Mouse (Mus musculus): ENCODE measurements around the gene Armc5.

Gene Armc5

DNA sequence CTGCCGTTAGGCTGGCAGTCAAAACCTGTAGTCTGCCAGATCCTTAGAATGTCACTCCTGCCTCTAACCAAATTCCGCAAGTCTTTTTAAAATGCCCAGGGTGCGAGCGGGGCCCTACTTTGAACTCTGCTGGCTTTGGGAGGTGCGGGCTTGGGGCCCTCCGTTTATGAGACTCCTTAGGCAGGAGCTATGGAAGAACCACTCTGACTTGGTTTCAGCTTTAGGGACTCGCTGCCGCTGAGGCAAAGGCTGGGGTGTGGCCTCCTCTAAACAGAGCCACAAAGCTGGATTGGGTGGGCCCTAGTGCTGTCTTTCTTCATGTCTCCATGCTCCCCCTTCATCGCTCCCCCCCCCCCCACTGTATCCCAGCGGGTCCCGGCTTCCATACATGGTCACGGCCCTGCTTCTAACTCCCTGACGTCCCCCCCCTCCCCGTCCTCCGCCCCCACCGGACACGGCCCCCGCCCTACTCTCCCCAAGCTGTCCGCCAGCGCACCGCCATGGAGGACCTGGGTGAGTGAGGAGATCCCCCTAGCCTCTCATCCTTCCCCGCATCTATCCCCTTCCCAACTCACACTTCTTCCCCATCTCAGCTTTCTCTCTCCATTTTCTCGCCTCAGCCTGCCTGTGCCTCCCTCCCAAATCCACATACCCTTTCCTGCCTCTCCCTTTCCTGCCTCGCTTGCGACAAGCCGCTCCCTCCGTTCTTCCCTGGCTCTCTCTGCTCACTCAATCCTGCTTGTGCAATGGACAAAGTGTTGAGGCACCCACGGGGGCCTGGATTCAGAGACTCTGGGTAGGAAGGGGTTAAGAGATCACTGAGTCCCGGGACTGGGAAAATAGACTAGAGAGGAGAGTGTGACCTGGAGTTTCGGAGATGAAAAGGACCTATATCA, 9.6 kb downstream of the Armc5 start, which contains the start of gene Tgfb1i1:
TSS of gene Tgfb1i1 (plus strand) at position 317 of the 896 bp plus-strand sequence.
- DNase-seq = peak; percentile 60 to 63

DNA sequence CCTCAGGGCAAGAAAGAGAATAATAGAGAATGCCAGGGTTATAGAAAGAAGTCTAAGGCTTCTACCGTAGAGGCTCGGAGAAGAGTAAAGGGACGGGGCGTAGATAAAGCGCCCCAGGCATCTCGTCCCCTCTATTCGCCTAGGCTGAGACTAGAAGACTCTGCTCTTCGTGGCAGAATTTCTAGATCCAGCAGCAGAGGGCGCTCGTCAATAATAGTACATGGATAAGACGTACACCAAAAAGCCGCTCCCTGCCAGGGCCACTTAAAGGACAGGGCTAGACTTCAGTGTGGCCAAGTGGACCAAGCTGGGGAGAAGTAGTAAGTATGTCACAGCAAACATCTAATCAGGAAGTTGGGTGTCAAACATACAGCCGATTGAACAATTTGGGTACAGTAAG, 10.3 kb downstream of the Armc5 start:
- DNase-seq = peak; percentile 93 to 94

DNA sequence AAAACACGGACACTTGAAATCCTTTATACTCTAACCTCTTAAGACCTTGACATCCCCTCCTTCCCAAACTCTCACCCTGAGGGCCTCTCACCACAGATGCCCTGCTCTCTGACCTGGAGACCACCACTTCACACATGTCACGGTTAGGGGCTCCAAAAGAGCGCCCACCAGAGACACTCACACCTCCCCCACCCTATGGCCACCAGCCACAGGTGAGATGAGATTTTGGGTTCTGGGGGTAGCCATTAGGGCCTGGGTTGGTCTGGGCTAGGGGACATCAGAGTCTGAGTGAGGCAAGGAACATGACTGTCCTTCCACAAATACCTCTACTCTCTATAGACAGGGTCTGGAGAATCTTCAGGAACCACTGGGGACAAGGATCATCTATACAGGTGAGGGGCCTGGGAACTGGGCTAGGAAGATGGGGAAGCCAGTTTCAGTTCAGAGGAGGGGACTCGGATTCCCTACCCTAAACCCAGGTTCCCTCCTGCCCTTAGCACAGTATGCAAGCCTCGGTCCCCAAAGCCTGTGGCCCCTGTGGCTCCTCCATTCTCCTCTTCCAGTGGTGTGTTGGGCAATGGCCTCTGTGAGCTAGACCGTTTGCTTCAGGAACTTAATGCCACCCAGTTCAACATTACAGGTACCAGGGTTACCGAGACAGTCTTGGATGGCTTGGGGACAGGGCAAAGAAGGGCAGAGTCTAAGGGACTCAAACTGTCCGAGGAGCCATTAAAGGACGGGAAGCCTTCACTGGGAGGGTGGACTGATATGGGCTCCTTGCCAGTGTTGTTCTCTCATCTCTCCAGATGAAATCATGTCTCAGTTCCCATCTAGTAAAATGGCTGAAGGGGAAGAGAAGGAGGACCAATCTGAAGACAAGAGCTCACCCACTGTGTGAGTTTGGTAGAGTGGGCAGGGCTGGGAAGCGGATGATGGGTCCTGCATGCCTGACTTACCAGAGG, 11.2 kb downstream of the Armc5 start:
- no peak for DNase-seq

DNA sequence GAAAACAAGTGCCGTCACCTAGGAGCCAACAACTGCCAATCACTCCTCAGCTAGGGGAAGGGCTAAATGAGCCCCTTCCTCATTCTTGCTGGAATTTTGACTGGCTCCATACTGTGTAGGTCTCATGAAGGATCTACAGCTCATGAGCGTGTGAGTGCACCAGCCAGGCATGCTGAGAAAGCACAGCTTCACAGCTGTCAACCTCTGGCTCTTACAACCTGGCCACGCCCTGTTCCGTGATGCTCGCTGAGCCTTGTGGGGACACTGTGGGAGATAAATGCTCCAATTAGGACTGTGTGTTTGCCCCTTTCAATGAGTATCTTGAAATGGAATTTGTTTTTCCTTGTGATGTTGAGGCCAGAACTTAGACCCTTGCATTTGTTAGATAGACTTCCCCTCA, 12.9 kb downstream of the Armc5 start:
- DNase-seq = no peak

DNA sequence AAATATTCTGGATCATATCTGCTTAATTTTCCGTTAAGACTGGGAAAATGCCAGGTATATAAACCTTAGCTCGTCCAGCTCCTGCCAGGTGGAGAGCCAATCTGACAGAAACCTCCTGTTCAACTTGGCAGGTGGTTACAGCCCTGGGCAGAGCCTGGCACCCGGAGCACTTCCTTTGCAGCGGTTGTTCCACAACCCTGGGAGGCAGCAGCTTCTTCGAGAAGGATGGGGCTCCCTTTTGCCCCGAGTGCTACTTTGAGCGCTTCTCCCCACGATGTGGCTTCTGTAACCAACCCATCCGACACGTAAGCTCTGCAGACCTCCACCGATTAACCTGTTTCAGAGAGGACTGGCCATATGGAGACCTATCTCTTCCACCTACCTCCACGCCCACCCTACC, 14.8 kb downstream of the Armc5 start:
- peak; percentile 47 to 51 for DNase-seq

DNA sequence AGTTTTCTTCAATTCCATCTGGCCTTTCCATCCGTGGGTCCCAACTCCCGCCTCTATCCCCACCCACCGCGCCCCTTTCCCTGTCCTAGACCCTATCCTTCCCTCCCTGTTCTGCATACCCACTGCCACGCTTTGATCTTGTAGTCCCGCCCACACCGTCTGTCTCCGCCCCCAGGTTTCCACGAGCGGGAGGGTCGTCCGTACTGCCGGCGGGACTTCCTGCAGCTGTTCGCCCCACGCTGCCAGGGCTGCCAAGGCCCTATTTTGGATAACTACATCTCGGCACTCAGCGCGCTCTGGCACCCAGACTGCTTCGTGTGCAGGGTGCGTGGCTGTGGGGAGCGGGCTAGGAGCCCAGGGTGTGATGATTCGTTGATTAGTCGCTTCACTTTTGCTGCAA, 15.5 kb downstream of the Armc5 start:
- peak; percentile 51 to 64 for DNase-seq

DNA sequence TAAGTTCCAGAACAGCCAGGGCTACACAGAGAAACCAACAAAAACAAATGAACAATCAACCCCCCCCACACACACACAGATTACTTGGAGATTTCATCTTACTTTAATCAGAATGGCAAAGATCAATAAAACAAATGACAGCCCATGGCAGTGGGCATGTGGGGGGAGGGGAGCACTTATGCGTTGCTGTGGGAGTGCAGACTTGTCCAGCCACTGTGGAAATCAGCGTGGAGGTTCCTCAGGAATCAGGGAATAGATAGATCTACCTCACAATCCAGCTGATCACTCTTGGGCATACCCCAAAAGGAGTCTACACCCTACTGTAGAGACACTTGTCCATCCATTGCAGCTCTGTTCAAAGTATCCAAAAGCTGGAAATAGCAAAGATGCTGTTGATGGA, 17.8 kb downstream of the Armc5 start:
- DNase-seq = no peak

DNA sequence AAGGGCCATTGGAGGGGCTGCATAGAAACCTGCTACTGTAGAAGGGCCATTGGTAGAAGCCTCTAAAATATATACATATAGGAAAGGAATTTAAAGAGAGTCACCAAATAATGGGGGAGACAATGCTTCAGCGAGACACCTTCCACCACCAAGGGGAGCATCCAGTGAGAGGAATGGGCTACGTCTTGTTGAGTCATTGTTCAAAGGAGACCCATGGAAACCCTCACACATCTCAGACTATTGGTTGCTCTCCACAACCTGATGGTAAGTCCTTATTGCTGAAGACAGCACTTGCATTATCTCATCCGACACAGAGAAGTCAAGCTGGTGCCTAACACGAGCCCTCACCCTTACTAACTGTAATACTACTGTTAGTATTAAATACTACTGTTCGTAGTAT, 18.6 kb downstream of the Armc5 start:
- no peak for DNase-seq

DNA sequence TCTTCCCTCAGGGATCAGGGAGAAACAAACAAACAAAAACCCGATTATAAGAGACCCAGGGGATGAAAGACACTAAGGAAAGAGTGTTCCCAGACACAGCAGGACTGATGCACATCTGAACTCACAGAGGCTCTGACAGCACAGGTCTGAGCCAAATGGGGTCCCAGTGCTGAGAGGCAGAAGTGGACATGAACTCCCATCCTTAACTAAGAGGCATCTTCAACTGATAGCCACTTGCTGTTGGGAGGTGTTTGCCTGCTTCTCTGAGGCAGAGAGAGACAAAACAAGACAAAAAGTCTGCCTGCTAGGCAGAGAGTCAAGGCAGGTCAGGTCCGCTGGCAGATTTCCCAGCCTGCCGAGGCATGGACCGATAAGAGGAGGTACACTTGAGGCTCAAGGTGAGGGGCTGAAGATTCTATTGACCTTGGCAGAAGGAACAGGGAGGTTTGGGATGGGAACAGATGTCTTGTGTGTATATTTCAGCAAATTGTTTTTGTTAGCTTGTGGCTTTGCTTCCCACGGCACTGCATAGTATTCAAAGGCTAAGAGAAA, 19.7 kb downstream of the Armc5 start:
- peak in 1 of 2 experiments; percentile 34 for DNase-seq

DNA sequence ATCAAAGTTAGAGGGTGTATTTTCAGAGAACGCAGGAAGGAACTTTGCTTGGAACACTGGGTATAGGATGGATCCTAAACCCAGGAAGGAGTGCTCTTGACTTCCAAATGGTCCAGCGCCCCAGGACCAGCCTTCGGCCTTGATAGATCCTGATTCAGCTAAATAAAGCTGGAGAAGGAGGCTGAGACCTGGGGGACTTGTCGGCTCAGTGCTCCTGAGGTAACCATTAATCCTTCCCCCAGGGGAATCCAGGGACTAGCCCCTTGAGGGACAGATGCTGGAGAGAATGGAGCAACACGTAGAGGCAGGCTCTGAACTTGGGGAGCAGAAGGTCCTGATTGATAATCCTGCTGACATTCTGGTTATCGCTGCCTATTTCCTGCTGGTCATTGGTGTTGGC, 28.3 kb downstream of the Armc5 start, which contains the start of gene Slc5a2:
TSS of gene Slc5a2 (plus strand) at position 247 of the 400 bp plus-strand sequence.
- DNase-seq = no peak

DNA sequence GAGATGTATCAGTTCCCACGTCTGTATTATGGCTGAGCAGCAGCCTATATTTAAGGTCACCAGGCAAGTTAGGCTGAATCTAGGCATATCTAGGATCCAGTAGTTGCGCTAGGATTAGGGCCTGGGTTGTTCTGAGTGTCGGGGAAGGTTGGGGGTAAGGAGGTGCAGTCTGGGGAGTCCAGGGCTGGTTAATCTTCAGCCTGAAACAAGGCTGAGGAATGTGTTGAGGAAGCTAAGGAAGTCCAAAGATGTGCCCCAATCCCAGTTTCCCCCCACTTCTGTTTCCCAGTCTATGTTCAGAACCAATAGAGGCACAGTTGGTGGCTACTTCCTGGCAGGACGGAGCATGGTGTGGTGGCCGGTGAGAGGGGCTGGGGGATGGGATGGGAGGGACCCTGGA, 28.9 kb downstream of the Armc5 start:
- no peak for DNase-seq

DNA sequence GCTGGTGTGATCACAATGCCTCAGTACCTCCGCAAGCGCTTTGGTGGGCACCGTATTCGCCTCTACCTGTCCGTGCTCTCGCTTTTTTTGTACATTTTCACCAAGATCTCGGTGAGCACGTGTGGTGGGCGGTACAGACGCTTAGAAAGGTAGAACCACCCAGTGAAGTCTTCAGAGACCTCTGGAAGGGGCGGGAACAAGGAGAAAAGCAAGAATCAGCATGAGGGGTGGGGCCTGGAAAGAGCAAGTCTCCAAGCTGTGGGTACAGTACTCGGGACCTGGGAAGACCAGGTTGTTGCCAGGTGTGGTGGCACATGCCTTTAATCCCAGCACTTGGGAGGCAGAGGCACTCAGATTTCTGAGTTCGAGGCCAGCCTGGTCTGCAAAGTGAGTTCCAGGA, 30.2 kb downstream of the Armc5 start:
- DNase-seq = no peak

DNA sequence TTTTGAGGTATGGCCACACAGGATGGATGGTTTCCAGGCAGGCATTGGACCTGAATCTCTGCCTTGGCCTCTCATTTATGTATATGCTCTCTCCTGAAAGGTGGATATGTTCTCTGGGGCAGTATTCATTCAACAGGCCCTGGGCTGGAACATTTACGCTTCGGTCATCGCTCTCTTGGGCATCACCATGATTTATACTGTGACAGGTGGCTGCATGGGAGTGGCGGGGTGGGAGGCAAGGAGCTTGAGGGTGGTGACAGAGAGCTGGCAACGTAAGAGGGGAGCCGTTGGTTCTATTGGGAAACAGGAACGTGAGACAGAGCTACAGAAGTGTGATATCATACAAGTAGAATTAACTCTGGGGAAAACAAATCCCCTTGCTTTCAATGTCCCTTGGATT, 30.7 kb downstream of the Armc5 start:
- no peak for DNase-seq

DNA sequence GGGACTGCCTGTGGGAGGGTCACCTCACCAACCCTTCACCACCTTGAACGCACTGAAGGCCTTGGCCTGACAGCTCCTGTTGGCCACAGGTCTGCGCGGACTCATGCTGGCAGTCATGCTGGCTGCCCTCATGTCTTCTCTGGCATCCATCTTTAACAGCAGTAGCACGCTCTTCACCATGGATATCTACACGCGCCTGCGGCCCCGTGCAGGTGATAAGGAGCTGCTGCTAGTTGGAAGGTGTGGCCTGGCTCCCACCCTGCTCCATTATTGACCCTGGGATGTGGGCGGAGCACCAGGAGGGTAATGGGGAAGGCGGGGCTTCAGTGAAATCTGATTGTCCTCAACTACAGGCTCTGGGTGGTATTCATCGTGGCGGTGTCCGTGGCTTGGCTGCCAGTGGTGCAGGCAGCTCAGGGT, 33.3 kb downstream of the Armc5 start:
- peak; percentile 48 to 64 for DNase-seq

DNA sequence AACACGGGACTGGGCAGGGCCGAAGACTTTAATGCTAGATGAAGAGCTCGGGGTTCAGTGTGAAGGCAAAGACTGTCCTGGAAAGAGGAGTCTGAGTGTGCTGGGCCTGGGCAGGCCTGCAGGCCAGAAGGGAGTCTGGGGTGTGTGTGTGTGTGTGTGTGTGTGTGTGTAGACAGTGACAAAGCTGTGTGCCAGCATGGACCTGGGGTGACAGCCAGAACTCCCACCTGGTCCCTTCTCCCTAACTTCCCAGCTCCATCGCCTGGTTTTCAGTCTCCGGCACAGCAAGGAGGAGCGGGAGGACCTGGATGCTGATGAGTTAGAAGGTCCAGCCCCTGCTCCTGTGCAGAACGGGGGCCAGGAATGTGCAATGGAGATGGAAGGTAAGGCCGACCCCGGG, 34.4 kb downstream of the Armc5 start:
- DNase-seq = peak; percentile 55 to 58

DNA sequence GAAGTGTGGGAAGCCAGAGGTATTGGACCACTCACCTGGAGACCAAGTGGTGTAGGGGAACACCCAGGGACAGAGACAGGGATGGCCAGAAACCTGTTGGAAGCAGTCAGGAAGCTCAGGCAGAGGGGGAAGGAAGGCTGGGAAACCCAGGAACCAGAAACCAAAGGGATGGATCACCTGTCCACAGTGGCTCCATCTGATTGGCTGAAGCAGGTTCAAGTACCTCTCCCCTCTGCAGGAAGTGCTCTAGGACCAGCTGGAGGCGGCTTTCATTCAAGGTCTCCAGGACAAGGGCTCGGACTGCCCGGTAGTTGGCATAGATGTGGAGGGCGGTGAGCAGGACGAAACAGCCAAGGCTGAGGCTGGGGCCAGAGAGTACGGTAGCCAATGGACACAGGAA, 38.9 kb downstream of the Armc5 start:
- no peak for DNase-seq

DNA sequence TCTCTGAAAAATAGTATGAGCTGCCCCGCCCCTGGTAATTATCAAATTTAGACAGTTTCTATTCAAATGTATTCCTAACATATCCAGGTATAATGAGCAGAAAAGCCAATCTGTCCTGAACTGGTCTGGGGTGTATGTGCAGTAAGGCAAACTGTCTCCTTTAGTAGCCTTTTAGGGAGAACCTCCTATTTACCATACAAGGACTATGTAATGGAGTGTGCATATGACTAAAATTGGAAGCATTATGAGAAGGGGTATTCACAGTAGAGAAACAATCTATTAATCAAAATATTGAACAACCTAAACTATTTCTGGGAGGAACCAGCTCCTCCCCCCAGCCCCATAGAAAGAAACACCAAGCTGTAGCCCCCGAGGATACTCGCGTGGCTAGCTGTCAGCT, 42.6 kb downstream of the Armc5 start:
- DNase-seq = no peak

DNA sequence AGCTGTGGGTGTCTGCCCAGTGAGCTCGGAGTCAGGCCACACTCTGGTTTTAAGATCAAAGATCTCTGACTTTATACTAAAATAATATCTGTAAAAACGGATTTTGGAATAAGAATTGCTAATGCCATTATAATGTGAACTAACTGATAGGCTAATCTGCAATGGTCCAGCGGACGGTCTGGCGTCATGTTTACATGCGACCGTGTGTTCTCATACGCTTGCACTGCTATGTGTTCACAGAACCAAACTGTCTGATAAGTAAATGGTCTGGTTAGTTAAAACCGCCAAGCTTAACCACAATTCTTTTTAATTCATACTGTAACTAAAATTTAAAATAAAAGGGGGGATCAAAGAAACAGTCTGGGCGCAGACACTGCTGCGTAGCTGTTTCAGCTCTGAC, 44.6 kb downstream of the Armc5 start:
- DNase-seq = no peak

DNA sequence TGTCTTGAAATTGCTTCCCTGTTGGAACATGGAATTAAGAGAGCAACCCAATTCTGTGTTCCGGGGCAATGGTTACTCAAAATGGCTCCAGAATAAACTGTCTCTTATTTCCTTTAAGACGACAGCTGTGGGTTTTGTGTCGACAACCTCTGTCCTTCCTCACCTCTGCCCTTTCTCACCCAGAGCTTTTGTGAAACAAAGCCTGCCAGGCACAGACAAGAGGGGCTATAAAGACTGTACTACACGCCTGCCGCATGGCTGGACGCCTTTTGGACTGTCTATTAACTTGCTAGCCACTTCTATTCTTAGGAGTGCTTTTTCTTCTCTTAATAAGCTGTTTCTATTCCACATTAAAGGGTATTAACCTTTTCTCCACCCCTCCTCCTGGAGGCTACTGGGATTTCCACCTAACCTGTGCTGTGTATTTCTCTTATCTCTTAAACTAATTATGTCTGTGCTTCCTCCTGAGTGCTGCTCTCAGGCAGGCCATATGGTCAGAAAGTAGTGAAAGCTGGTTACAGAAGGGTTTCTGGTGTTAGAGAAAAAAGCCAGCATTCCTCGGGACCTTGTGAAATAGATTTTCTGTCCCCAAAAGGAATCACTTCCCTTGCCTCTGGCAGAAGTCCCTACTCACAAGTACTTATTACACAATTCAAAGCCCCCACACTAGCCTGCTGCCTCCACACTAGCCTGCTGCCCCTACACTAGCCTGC, 45.5 kb downstream of the Armc5 start:
- DNase-seq = no peak

DNA sequence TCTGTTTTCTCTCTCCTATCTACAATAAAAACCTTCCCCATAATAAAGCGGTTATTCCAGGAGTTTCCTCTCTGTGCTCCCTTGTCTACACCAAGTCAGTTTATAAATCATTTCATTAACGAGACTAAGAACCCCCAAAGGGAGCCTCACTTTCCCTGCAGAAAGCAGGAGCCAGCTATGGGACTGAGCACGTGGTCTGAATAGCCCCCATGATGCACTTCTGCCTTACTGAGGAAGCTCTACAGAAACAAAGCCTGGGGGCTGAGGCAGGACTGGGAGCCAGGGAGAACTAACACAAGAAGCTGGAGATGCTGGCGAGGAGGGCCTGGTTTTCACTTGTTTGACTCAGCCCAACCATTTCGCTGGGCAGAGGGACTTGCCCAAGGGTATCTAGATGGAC, 46.9 kb downstream of the Armc5 start:
- no peak for DNase-seq

DNA sequence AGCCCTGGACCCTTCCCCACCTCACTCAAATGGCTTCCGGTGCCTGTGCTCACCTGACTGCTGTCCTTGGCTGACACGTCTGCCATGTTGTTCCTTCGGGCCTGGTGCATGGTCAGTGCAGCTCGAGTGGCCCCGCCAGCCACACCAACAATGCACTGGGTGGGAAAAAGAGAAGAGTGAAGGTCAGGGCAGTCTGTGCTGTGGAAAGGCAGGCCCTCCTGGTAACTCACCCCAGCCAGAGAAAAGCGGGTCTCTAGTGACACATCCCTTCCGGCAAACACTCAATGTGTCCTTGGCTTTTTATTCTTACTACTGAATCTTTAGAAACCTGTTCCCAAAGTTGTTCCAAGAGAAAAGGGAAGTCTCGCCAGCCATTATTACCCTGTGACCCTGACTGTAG, 47.9 kb downstream of the Armc5 start:
- DNase-seq = no peak

DNA sequence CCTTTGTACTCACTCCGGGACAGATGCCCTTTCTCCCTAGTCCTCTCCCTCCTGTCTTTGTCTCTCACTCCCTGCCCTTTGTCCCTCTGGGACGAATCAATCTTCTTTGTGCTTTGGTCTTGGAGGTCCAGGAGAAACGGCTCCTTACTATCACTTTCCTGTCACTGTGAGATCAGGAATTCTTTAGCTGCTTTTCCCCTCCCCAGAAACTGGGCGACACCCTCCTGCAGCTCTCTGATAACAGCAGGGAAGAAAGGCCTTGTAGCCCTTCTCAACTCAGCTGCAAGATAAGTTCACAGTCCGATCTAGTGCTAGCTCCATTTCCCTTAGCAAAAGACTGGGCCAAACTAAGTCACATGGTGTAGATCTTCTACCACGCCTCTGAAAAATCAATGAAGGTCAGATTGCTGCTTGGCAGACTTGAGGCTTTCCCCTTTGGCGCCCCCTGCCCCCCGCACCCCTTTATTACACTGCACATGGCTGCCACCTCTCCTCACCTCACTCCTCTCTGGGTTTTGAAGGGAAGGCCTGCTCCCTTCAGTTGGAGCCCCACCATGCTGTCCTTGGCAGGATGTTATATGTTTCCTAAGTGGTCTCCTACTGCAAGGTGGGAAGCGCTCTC, 51.9 kb downstream of the Armc5 start:
- DNase-seq = no peak

Data from cerebellum, postnatal 10 days (tissue).